Mouse (Mus musculus): ENCODE measurements around the gene S1pr3.

S1pr3 gene

GRCm38 (mm10) chr13:51405731-51406320 is 2.6 kb upstream of the S1pr3 start:
- DNase-seq (ENCODE audit: low read depth, low spot score) = no peak

DNA sequence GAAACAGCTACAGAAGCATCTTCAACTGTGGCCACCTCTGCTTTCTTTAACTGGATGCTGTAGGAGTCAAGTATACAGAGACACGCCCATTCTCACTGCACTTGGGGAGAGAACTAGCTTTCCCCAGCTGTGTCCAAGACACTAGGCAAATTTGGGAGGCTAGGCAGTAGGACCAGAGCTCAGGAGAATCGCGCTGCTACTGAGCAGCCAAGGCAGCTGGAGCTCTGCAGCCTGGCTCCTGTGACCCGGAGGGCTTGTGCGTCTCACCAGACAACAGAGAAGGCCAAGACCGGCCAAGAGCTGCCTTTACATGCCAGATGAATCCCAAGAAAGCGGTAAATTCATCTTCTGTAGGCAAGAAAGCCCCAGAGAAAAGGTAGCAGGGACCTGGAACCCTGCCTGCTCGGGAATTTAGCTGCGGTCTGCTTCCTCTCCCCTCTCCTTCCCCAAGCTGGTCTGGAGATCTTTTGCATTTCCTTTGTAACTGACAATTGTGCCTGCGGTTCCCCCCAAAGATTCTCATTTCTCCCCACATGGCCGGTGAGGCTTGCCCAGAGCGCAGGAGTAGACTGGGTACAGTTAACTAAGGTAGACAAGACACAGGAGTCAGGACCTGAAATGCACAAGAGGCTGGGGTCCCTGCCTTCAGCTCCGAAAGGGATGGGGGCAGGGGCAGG is 760 bp upstream of the S1pr3 start:
- DNase-seq (ENCODE audit: low read depth, low spot score) = no peak

DNA sequence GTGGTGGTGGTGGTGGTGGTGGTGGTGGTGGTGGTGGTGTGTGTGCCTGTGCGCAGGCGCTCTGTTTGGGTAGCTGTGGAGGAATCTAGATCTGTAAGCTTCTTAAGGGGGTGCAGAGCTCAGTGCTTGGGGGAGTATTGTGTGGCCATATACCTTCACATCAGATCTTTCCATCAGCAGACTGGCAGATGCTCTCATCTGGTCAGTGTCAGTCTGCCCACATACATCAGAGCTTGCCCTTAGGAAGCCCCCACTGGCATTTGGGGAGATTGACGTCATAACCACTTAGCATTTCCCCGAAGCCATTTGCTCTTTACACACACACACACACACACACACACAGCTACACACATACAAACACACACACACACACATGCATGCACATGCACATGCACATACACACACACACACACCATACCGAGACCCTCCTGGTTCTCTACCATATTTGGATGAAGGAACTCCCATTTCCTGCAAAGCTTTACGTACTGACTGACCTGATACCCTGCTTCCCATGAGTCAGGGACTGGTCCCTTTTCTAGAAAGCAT is 1.6 kb downstream of the S1pr3 start:
- DNase-seq (ENCODE audit: low read depth, low spot score) = no peak

- DNase-seq (ENCODE audit: low read depth, low spot score) = no peak
Observed at GRCm38 (mm10) chr13:51411243-51411642, 2.8 kb downstream of the S1pr3 start.

DNA sequence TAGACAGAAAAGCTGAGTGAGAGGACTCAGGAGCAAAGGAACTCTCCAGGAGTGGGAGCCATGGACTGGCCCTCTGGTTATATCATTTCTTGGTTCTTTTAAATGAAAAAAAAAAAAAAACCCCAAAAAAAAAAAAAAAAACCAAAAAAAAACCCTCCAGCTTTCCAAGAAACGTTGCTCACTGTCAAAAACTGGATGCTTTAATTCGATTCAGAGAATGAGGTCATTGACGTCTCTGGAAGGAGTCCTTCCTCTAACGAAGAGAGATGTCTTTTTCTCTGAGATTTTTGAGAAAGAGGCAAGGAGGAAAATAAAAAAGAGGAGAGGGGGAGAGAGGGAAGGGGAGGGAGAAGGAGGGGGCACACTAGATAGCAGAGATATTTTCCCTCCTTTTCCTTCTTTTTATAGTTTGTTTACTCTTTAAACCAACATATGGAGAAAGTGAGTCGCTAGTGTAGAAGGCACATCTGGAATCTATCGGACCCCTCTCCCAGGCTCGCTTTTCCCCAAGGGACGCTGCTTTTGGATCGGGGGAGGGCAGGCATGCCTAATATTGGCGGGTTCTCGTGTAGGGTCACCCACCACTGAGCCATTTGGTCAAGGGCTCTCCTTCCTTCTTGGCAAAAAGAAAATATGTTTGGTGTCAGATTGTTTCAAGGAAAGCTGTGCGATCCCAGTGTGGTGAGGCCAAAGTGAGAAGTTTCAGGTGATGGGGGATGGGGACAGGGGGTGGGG is 3.4 kb downstream of the S1pr3 start:
- DNase-seq (ENCODE audit: low read depth, low spot score) = no peak

DNA sequence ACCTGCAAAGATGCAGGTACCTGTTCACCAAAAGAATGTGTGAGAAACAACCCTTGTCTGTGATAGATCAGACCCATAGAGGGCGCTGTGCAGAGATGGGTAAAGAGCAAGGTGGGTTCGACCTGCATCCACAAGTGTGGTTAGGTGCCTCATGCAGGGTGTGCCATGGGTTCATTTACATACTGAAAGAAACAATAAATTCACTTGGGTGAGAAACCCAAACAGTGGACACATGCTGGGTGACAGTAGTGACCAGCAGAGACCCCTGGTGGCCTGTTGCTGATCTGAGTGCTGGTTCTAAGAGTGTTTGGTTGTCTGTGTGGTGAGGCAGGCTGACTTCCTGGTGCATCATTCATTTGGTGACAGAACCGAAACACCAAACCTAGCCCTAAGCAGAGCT is 5.0 kb downstream of the S1pr3 start:
- DNase-seq (ENCODE audit: low read depth, low spot score) = no peak

GRCm38 (mm10) chr13:51416727-51417126 is 8.3 kb downstream of the S1pr3 start:
- no peak for DNase-seq (ENCODE audit: low read depth, low spot score)

GRCm38 (mm10) chr13:51417796-51418195 is 9.4 kb downstream of the S1pr3 start:
- DNase-seq (ENCODE audit: low read depth, low spot score) = no peak

GRCm38 (mm10) chr13:51418268-51418941 is 10.0 kb downstream of the S1pr3 start:
- peak; percentile 92 for DNase-seq (ENCODE audit: low read depth, low spot score)

- DNase-seq (ENCODE audit: low read depth, low spot score) = no peak
Observed at GRCm38 (mm10) chr13:51418942-51419451, 10.6 kb downstream of the S1pr3 start.

DNA sequence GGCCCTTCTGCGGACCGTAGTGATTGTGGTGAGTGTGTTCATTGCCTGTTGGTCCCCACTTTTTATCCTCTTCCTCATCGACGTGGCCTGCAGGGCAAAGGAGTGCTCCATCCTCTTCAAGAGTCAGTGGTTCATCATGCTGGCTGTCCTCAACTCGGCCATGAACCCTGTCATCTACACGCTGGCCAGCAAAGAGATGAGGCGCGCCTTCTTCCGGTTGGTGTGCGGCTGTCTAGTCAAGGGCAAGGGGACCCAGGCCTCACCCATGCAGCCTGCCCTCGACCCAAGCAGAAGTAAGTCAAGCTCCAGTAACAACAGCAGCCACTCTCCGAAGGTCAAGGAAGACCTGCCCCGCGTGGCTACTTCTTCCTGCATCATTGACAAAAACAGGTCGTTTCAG is 11.1 kb downstream of the S1pr3 start:
- DNase-seq (ENCODE audit: low read depth, low spot score) = no peak

GRCm38 (mm10) chr13:51420861-51421260 is 12.4 kb downstream of the S1pr3 start:
- no peak for DNase-seq (ENCODE audit: low read depth, low spot score)

- DNase-seq (ENCODE audit: low read depth, low spot score) = no peak
Observed at GRCm38 (mm10) chr13:51423647-51424046, 15.2 kb downstream of the S1pr3 start.

- no peak for DNase-seq (ENCODE audit: low read depth, low spot score)
Observed at GRCm38 (mm10) chr13:51424647-51425046, 16.2 kb downstream of the S1pr3 start.

GRCm38 (mm10) chr13:51425662-51426443 is 17.4 kb downstream of the S1pr3 start:
- no peak for DNase-seq (ENCODE audit: low read depth, low spot score)

DNA sequence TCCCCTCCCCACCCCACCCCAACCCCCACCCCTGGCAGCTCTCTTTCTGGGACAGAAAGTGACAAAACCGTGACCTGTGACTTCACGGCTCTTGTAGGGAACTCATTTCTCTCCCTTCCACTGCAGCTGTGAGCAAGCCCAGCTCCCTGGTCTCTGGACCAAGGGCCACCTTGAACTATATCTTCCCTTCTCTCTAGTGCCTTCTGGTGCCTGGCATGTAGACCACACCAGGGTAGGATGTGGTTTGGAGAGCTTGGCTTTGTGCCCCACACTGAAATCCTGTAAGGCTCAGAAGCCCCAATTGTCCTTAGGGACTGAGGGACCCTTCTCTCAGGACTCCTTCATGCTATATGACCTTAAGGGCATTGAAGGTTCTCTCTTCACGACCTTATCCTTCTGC is 24.9 kb downstream of the S1pr3 start:
- no peak for DNase-seq (ENCODE audit: low read depth, low spot score)

GRCm38 (mm10) chr13:51434460-51434859 is 26.0 kb downstream of the S1pr3 start:
- no peak for DNase-seq (ENCODE audit: low read depth, low spot score)

- no peak for DNase-seq (ENCODE audit: low read depth, low spot score)
Observed at GRCm38 (mm10) chr13:51435146-51435545, 26.7 kb downstream of the S1pr3 start.

DNA sequence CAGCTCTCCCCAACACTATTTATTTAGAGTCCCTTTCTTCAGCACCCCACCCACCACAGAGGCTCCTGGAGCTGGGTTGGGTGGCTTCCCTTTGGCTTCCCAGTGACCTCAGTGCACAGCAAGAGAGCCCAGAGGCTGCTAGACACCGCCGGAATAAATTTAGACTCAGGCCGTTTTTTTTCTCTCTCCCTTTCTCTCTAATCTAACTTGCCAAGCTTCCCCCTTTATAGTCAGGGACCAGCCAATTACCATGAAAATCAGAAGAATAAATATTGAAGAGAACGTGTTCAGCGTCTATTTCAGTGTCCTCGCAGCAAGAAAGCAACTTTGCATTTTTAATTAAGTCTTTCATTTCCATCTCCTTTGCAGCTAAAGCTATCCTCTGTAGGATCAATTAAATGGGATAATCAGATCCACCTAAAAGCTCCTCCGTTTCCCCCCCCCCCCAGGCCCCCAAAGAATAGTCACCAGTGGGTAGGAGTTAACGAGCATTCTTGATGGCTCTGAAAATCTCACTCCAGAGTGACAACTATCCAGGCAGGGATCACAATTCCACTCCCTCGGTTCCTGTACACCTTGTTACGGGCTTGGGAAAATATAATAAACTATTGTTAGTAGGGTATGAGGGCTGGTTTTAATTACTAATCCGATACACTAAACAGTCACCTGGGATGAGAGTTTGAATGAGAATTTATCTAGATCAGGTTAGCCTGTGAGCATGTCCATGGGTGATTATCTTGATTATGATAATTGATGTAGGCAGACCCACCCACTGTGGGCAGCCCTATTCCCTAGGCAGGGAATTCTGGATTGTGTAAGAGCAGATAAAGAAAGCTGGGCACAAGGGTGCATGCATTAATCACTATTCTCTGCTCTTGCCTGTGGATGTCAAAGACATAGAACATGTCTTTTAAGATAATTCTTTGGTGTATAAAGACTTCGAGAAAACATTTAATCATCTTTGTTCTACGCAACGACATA is 29.0 kb downstream of the S1pr3 start:
- DNase-seq (ENCODE audit: low read depth, low spot score) = no peak

DNA sequence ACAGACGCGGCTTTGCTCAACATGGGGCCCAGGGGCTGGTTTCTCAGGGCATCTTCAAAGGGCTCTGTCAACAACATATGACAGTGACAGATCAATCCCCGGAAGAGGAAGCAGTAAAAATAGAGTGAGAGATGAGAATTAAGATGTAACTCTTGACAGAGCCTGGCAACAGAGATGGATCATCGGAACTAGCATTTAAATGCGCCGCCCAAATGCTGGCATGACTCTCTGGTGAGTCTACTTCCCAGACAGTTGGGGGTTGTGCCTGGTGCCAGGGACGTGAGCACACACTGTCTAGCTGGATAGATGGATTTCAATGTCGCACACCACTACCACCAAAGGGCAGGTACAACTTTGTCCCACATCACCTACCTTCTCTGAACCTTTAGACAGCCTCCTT is 34.5 kb downstream of the S1pr3 start:
- no peak for DNase-seq (ENCODE audit: low read depth, low spot score)

Data from brain, embryonic 18.5 days (tissue).